Mouse (Mus musculus) cortical plate, adult 2 months (tissue): ENCODE measurements around the gene Camkk2.

Source experiments
- CTCF ChIP-seq: fragments of 200-500 bp; IDR thresholded peaks from 2 replicates; pipeline ENCODE4 v1.5.1; 2011; ENCODE audit warnings: mild to moderate bottlenecking, control low read depth, low read length; ENCODE audit not compliant: insufficient read depth; ENCODE audit errors: extremely low read depth
- POLR2A ChIP-seq: fragments of 200-500 bp; IDR thresholded peaks from 2 replicates; pipeline ENCODE4 v1.6.1; 2011; ENCODE audit warnings: mild to moderate bottlenecking, low read length, control low read depth; ENCODE audit not compliant: insufficient read depth; ENCODE audit errors: extremely low read depth

- TF ChIP-seq CTCF (no peak), POLR2A (no peak)
These were observed 45.2 kb upstream of the Camkk2 start for GRCm38 (mm10) chr5:122824450-122824849.
